Mouse (Mus musculus) cortical plate, adult 2 months (tissue): ENCODE measurements around the gene Ckap4.
"Not testable (repeated sequence)": the region's sequence is repeated elsewhere in the genome, so short reads cannot be mapped to it uniquely, and the experiment has no call there.

Source experiments
- CTCF ChIP-seq: fragments of 200-500 bp; IDR thresholded peaks from 2 replicates; pipeline ENCODE4 v1.5.1; 2011; ENCODE audit warnings: mild to moderate bottlenecking, control low read depth, low read length; ENCODE audit not compliant: insufficient read depth; ENCODE audit errors: extremely low read depth
- POLR2A ChIP-seq: fragments of 200-500 bp; IDR thresholded peaks from 2 replicates; pipeline ENCODE4 v1.6.1; 2011; ENCODE audit warnings: mild to moderate bottlenecking, low read length, control low read depth; ENCODE audit not compliant: insufficient read depth; ENCODE audit errors: extremely low read depth

DNA sequence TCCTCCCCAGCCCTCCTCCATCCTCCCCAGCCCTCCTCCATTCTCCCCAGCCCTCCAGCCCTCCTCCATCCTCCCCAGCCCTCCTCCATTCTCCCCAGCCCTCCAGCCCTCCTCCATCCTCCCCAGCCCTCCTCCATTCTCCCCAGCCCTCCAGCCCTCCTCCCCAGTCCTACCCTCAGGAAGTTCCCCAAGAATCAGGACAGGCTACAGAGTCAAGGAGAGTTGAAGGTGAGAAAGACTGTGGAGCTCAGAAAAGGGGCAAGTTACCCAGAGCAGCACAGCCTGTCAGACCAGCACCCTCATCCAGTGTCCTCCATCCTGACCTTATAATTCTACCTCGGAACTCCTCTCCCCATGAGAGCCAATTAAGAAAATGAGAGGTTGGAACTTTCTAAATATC lies 17.9 kb downstream of the Ckap4 start:
- not testable (repeated sequence) for TF ChIP-seq POLR2A, CTCF
